Mouse (Mus musculus) G1E (cell line): Measurements from ENCODE around the gene Gpi1.

Source experiments
- CTCF ChIP-seq: IDR thresholded peaks from 2 replicates; pipeline ENCODE4 v1.5.1; 2012; ENCODE audit warnings: low read depth, low read length, inconsistent platforms, mixed read lengths
- GATA1 ChIP-seq: IDR thresholded peaks from 2 replicates; pipeline ENCODE4 v1.6.1; 2012; ENCODE audit warnings: borderline replicate concordance, low read length, inconsistent platforms, mixed read lengths
- GATA2 ChIP-seq: IDR thresholded peaks from 2 replicates; pipeline ENCODE4 v1.6.1; 2012; ENCODE audit warnings: low read depth, low read length, inconsistent platforms, borderline replicate concordance
- POLR2AphosphoS5 ChIP-seq: IDR thresholded peaks from 2 replicates; pipeline ENCODE4 v1.6.1; 2012; ENCODE audit warnings: low read depth, low read length, inconsistent platforms; ENCODE audit not compliant: insufficient replicate concordance
- TAL1 ChIP-seq: conservative IDR thresholded peaks from 2 replicates; pipeline ENCODE4 v1.6.1; 2012; ENCODE audit warnings: low read depth, low read length, inconsistent platforms, mixed read lengths

DNA sequence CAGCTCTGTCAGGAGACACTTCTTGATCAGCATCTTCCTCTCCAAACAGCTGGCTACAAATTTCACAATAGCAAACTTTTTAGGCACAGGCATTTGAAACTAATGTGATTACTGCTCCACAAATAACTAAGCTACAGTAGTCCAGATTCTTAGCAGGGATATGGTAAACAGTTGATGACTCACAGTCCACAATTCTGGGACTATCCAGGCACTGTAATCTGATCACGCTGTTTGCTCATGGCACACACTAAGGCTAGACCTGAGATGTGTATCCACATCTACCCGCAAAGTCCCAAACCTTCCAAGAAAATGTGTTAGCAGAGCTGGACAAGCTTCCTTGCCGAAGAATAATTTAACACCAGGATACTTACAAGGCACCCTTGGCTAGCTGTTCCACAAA, 72.1 kb downstream of the Gpi1 start:
- no peak for TF ChIP-seq CTCF
- TF ChIP-seq GATA1: no peak
- no peak for TF ChIP-seq TAL1
- no peak for TF ChIP-seq GATA2
- TF ChIP-seq POLR2AphosphoS5: no peak
